Mouse (Mus musculus) cerebellum, postnatal 14 days (tissue): ENCODE measurements around the gene Sptbn1.
A peak's percentile ranks its signal among the peaks of the same experiment; 100 is the strongest.

Experiments used
- DNase-seq, 2 experiments: peaks; one replicate each; pipeline ENCODE4 v3.0.0; 2021; ENCODE audit warnings: mixed read lengths in 2 of 2

Sptbn1 gene

GRCm38 (mm10) chr11:30165861-30166550, 102.0 kb downstream of the Sptbn1 start:
- DNase-seq, result no peak

- DNase-seq, result no peak
Observed at GRCm38 (mm10) chr11:30164515-30165214, 103.3 kb downstream of the Sptbn1 start.

GRCm38 (mm10) chr11:30163870-30164269, 104.1 kb downstream of the Sptbn1 start:
- DNase-seq, result no peak

- no peak for DNase-seq
Observed at GRCm38 (mm10) chr11:30163081-30163480, 104.9 kb downstream of the Sptbn1 start.

- DNase-seq, result no peak
Observed at GRCm38 (mm10) chr11:30161744-30162143, 106.2 kb downstream of the Sptbn1 start.

GRCm38 (mm10) chr11:30161173-30161650, 106.8 kb downstream of the Sptbn1 start:
- peak; percentile 86 to 89 for DNase-seq

- DNase-seq, result no peak
Observed at GRCm38 (mm10) chr11:30160625-30161172, 107.3 kb downstream of the Sptbn1 start.

GRCm38 (mm10) chr11:30159545-30160255, 108.3 kb downstream of the Sptbn1 start:
- peak; percentile 31 to 61 for DNase-seq

- DNase-seq, result peak; percentile 59 to 86
Observed at GRCm38 (mm10) chr11:30158028-30158700, 109.8 kb downstream of the Sptbn1 start.

- peak; percentile 66 for DNase-seq
Observed at GRCm38 (mm10) chr11:30155887-30156286, 112.1 kb downstream of the Sptbn1 start.

GRCm38 (mm10) chr11:30154980-30155379, 113.0 kb downstream of the Sptbn1 start:
- DNase-seq, result no peak

GRCm38 (mm10) chr11:30148888-30149287, 119.1 kb downstream of the Sptbn1 start:
- DNase-seq, result no peak

- DNase-seq, result no peak
Observed at GRCm38 (mm10) chr11:30148378-30148777, 119.6 kb downstream of the Sptbn1 start.

- DNase-seq, result no peak
Observed at GRCm38 (mm10) chr11:30147882-30148281, 120.1 kb downstream of the Sptbn1 start.

GRCm38 (mm10) chr11:30143090-30143489, 124.9 kb downstream of the Sptbn1 start:
- no peak for DNase-seq

- DNase-seq, result no peak
Observed at GRCm38 (mm10) chr11:30139165-30139826, 128.7 kb downstream of the Sptbn1 start.

GRCm38 (mm10) chr11:30137081-30137480, 130.9 kb downstream of the Sptbn1 start:
- DNase-seq, result peak in 1 of 2 experiments; percentile 10

GRCm38 (mm10) chr11:30134058-30134457, 133.9 kb downstream of the Sptbn1 start:
- DNase-seq, result no peak

- DNase-seq, result no peak
Observed at GRCm38 (mm10) chr11:30132581-30132980, 135.4 kb downstream of the Sptbn1 start.

- DNase-seq, result no peak
Observed at GRCm38 (mm10) chr11:30131640-30132039, 136.3 kb downstream of the Sptbn1 start.

- DNase-seq, result no peak
Observed at GRCm38 (mm10) chr11:30129339-30129738, 138.6 kb downstream of the Sptbn1 start.

- DNase-seq, result no peak
Observed at GRCm38 (mm10) chr11:30126840-30127239, 141.1 kb downstream of the Sptbn1 start.
